Mouse (Mus musculus): ENCODE measurements around the gene Foxo1.

Gene Foxo1

GRCm38 (mm10) chr3:52369881-52370428, 101.8 kb downstream of the Foxo1 start:
- DNase-seq = no peak

GRCm38 (mm10) chr3:52376974-52377373, 108.8 kb downstream of the Foxo1 start:
- DNase-seq = no peak

DNA sequence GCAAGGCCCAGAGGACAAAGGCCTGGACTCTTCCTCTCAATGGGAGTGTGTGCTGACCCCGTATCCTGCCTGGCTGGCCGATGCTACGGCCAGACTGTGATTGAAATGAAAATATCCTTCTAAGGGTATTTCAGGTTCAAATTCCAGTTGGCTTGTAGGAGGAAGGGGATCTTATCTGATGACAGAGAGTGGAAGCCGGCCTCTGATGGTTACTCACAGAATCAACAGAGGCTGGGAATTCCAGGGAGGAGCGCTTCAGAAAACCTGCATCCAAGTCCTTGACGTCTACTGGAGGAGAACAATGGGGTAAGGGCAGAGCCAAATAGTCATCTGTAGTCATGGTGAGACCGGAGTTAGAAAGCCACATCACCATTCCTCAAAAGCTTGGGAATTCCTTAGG, 115.2 kb downstream of the Foxo1 start:
- no peak for DNase-seq

- no peak for DNase-seq
Measured at GRCm38 (mm10) chr3:52386343-52386742, 118.2 kb downstream of the Foxo1 start.

DNA sequence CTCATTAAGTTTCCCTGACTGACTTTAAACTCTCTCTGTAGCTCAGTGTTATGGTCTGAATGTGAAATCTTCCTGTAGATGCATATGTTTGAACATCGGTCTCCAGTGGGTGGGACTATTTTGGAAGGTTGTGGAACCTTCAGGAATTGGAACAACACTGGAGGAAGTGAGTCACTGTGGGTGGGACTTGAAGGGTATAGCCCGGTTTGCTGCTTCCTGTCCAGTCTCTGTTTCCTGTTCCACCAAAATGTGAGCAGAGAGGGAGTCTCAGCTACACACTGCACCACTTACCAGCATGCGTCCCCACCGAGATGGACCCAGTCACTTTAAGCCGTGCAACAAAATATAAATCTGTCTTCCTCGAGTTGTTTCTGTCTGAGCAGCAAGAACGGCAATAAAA, 122.2 kb downstream of the Foxo1 start:
- no peak for DNase-seq

GRCm38 (mm10) chr3:52390766-52391665, 122.9 kb downstream of the Foxo1 start:
- DNase-seq = peak; percentile 30

DNA sequence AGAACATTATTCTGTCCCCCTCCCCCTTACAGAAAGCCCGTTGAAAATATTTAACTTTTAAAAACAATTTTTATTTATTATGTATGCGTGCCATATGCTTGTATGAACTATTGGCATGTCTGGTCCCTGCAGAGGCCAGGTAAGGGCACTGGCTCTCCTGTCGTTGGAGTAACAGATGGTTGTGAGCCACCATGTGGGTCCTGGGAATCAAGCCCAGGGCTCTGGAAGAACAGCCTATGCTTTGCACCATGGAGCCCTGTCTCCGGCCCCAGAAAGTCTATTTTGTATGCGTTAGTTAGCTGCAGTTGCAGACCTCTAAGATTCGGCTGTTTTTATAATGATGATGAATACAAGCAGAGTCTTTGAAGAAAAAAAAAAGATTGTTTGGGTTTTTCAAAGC, 123.8 kb downstream of the Foxo1 start:
- peak; percentile 94 for DNase-seq

GRCm38 (mm10) chr3:52392521-52392920, 124.4 kb downstream of the Foxo1 start:
- DNase-seq = no peak

DNA sequence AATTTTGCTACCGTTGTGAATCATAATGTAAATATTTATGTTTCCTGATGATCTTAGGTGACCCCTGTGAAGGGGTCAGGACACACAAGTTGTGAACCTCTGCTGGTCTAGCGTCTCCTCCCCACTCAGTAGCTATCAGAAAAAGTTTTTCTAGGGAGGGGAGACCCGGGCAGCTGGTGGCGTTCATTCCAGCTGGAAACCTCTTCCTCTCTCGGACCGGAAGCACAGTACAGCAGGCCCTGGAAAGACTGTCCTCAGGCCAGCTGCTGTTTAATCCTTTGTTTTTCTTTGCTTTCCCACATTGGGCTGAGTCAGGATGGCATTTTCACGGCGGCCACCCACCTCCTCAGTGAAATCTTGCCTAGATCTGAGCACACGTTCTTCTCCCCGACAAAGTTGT, 125.0 kb downstream of the Foxo1 start:
- no peak for DNase-seq

GRCm38 (mm10) chr3:52396121-52396731, 128.1 kb downstream of the Foxo1 start:
- peak; percentile 44 for DNase-seq

DNA sequence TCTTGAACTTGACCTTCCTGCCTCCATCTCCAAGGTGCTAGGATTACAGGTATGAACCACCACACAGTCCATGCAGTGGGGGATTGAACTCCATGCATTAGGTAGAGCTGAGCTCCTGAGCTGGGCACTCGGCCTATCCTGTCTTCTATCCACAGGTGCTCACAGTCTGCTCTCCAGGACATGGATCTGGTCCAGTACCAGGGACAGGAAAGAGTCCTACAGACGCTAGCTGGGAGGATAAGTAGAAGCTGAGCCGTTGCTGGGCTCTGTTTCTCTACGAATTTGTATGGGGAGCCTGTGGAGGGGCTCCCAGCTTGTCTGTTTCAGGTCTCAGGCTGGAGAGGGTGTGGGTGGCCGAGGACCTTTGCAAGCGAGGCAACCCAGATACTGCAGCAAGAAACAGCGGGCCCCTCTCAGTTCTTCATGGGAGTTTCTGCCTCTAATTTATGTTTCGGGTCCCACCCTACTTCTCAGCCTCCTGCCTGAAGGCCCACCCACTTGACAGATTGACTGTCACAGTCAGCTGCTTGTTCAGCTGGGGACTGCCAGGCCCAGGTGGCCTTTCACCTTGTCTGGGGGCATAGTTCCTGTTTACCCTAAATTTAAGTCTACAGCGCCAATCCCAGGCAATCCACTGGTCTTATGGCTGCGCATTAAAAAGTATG, 128.9 kb downstream of the Foxo1 start:
- peak; percentile 90 for DNase-seq

- DNase-seq = peak; percentile 18
Measured at GRCm38 (mm10) chr3:52397961-52398360, 129.8 kb downstream of the Foxo1 start.

GRCm38 (mm10) chr3:52400284-52401161, 132.4 kb downstream of the Foxo1 start:
- DNase-seq = peak; percentile 14

GRCm38 (mm10) chr3:52401162-52401928, 133.2 kb downstream of the Foxo1 start:
- peak; percentile 43 for DNase-seq
